Mouse (Mus musculus): ENCODE results near the gene Olfr91. TPM values are rescaled to one million over a fixed set of nuclear protein-coding genes. Genes with fewer than 3 reads are reported as not detected.

The Olfr91 gene
- polyA plus RNA-seq, 1 experiment from 2014 or later, result not detected

DNA sequence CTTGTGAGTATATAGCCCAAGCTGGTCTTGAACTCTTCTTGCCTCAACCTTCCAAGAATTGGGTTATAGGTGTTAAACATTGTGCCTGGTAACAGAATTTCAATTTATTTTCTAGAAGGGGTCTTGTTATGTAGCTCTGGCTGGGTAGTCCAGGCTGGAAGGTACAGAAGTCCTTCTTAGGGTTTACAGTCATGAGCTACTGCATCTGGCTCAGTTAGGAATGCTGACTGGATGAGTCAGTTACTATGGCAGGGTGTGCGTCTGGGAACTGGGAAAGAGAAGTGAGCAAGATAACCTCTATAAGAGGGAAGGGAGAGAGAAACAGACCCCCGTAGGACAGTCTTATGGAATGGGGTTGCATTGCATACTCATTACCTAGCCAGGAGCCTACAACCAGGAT is 22.3 kb downstream of the Olfr91 start:
- ATAC-seq (replicated peaks; ENCODE audit: low FRiP score), result no peak
- 91% methylated on average over 2 of the region's 2 CpGs for WGBS
- Histone ChIP-seq H3K4me3 (replicated peaks) (no peak overlapping the region), H3K9ac (no peak overlapping the region), H3K4me2 (no peak overlapping the region), H3K27ac (no peak overlapping the region), H3K4me1 (0 out of 2 replicates have a peak, but pooled peaks cover 3% of the 10 kb centered on the region), H3K9me3 (replicated peaks) (no peaks in the 10 kb centered on the region), H3K36me3 (peaks cover 47% of the 10 kb centered on the region), H3K27me3 (no peaks in the 10 kb centered on the region)

DNA sequence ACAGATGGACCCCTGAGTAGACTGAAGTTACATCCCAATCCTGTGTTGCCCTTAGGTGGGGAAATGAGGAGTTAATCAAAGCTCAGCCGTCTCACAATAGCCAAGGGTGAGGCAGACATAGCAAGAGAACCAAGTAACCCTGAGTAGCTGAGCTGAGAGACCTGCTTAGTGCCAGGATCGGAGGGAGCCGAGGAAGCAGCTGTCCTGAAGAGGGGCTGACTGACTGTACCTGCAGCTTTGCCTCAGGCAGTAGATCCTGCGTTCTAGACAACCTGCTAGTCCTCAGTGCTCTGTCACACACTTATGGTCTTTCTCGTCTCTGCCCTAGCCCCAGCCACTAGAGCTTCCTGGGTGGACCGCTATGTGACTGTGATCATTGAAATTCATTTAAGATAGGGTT is 22.9 kb downstream of the Olfr91 start:
- Histone ChIP-seq H3K27ac (no peak overlapping the region), H3K4me1 (0 out of 2 replicates have a peak, but pooled peaks cover 3% of the 10 kb centered on the region), H3K9ac (no peak overlapping the region), H3K27me3 (no peaks in the 10 kb centered on the region), H3K4me2 (no peak overlapping the region), H3K9me3 (replicated peaks) (no peaks in the 10 kb centered on the region), H3K4me3 (replicated peaks) (no peak overlapping the region), H3K36me3 (peaks cover 53% of the 10 kb centered on the region)
- 83% methylated on average over 6 of the region's 6 CpGs for WGBS
- ATAC-seq (replicated peaks; ENCODE audit: low FRiP score), result no peak

- H3K4me3 ChIP-seq (replicated peaks), result no peak overlapping the region
- no peaks in the 10 kb centered on the region for H3K4me1 ChIP-seq
- no peak overlapping the region for H3K27ac ChIP-seq
- WGBS, result 62% methylated on average over 11 of the region's 11 CpGs
- no peak for ATAC-seq (replicated peaks; ENCODE audit: low FRiP score)
- H3K9me3 ChIP-seq (replicated peaks), result no peaks in the 10 kb centered on the region
- H3K36me3 ChIP-seq, result peaks cover 77% of the 10 kb centered on the region
- H3K9ac ChIP-seq, result no peak overlapping the region
- no peaks in the 10 kb centered on the region for H3K27me3 ChIP-seq
- H3K4me2 ChIP-seq, result no peak overlapping the region
Measured at GRCm38 (mm10) chr17:37072730-37073276, 25.3 kb downstream of the Olfr91 start.

DNA sequence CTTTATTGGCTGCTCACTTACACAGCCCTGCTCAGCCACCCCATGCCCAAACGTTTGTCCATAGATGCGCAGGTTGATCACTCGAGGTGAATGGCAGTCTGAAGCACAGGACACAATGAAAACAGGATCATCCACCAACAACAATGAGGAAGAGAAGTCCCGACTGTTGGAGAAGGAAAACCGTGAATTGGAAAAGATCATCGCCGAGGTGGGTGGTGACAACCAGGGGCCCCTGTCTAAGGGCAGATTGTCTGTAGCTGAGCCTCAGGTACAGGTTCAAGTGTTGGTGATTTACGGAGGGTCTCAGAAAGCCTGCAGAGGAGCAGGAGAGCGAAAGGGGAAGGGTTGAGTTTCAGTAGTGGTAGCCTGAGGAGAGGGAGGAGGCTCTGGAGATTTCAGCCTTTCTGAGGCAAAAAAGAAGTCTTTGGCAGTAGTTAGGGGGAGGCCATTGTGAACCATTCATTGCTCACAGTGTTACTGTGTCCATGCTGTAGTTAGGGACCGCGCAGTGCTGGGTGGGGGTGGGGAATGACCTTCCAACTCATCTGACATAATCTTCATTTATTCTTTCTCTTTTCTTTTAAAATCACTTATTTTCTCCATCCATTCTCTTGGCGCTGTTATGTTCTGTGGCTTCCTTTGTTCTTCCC is 25.9 kb downstream of the Olfr91 start:
- WGBS, result 83% methylated on average over 12 of the region's 12 CpGs
- Histone ChIP-seq H3K27ac (no peak overlapping the region), H3K4me3 (replicated peaks) (no peak overlapping the region), H3K27me3 (no peaks in the 10 kb centered on the region), H3K36me3 (peaks cover 83% of the 10 kb centered on the region), H3K4me1 (no peaks in the 10 kb centered on the region), H3K9ac (no peak overlapping the region), H3K4me2 (no peak overlapping the region), H3K9me3 (replicated peaks) (no peaks in the 10 kb centered on the region)
- no peak for ATAC-seq (replicated peaks; ENCODE audit: low FRiP score)

- Histone ChIP-seq H3K9ac (no peak overlapping the region), H3K4me3 (replicated peaks) (no peak overlapping the region), H3K27ac (no peak overlapping the region), H3K27me3 (no peaks in the 10 kb centered on the region), H3K9me3 (replicated peaks) (no peaks in the 10 kb centered on the region), H3K4me1 (no peaks in the 10 kb centered on the region), H3K36me3 (peaks cover 92% of the 10 kb centered on the region), H3K4me2 (no peak overlapping the region)
- 88% methylated on average over 8 of the region's 8 CpGs for WGBS
- no peak for ATAC-seq (replicated peaks; ENCODE audit: low FRiP score)
Measured at GRCm38 (mm10) chr17:37070121-37070520, 28.0 kb downstream of the Olfr91 start.

DNA sequence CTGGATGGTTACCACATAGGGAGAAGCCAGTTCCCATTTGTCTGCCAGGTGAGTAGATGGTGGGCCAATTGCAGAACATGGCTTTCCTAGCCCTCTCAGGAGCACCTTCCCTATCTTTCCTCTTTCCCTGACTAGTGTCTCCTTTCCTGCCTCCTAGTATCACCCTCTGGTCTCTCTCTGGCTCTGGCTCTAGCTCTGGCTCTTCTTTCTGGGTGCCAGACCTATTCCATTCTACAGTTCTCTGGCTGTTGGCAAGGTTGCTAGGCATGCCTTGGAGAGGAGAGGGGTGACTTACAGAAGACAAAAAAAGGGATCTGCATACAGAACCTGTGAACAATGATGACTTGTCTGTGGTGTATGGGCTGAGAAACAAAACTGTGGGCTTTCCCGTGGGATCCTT is 30.2 kb downstream of the Olfr91 start:
- Histone ChIP-seq H3K4me1 (no peaks in the 10 kb centered on the region), H3K4me2 (no peak overlapping the region), H3K9me3 (replicated peaks) (no peaks in the 10 kb centered on the region), H3K27ac (no peak overlapping the region), H3K27me3 (no peaks in the 10 kb centered on the region), H3K36me3 (peaks cover 96% of the 10 kb centered on the region), H3K4me3 (replicated peaks) (no peak overlapping the region), H3K9ac (no peak overlapping the region)
- ATAC-seq (replicated peaks; ENCODE audit: low FRiP score), result no peak
- 84% methylated on average over 1 of the region's 1 CpGs for WGBS

- Histone ChIP-seq H3K4me3 (replicated peaks) (no peak overlapping the region), H3K27me3 (no peaks in the 10 kb centered on the region), H3K36me3 (peaks cover 99% of the 10 kb centered on the region), H3K9me3 (replicated peaks) (no peaks in the 10 kb centered on the region), H3K27ac (no peak overlapping the region), H3K9ac (no peak overlapping the region), H3K4me1 (no peaks in the 10 kb centered on the region), H3K4me2 (no peak overlapping the region)
- 97% methylated on average over 2 of the region's 2 CpGs for WGBS
- ATAC-seq (replicated peaks; ENCODE audit: low FRiP score), result no peak
Measured at GRCm38 (mm10) chr17:37065993-37066392, 32.1 kb downstream of the Olfr91 start.

GRCm38 (mm10) chr17:37063686-37064495 is 34.2 kb downstream of the Olfr91 start:
- no peak for ATAC-seq (replicated peaks; ENCODE audit: low FRiP score)
- Histone ChIP-seq H3K27me3 (no peaks in the 10 kb centered on the region), H3K4me2 (no peak overlapping the region), H3K4me3 (replicated peaks) (no peak overlapping the region), H3K4me1 (no peaks in the 10 kb centered on the region), H3K36me3 (peaks cover 95% of the 10 kb centered on the region), H3K27ac (no peak overlapping the region), H3K9me3 (replicated peaks) (no peaks in the 10 kb centered on the region), H3K9ac (no peak overlapping the region)
- 88% methylated on average over 11 of the region's 11 CpGs for WGBS

DNA sequence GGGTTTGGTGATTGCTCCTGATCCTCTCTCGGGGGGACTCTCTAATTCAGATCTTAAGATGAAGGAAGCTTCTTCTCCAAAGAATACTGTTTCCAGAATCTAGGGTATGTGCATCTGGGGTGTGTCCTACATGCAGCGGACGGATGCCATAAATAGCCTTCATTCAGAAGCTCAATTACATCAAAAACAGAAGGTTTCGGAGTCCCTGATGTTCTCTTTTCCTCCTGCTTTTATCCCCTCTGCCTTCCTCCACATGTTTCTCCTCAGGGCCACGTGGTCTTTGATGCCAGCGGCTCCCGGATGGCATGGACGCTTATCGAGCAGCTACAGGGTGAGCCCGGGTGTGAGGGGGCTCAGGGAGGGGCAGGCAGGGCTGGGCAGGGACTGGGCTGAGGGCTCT is 35.0 kb downstream of the Olfr91 start:
- H3K27ac ChIP-seq, result no peak overlapping the region
- H3K4me2 ChIP-seq, result no peak overlapping the region
- H3K36me3 ChIP-seq, result peaks cover 95% of the 10 kb centered on the region
- H3K9me3 ChIP-seq (replicated peaks), result no peaks in the 10 kb centered on the region
- no peak overlapping the region for H3K4me3 ChIP-seq (replicated peaks)
- H3K27me3 ChIP-seq, result no peaks in the 10 kb centered on the region
- no peak overlapping the region for H3K9ac ChIP-seq
- 80% methylated on average over 10 of the region's 10 CpGs for WGBS
- ATAC-seq (replicated peaks; ENCODE audit: low FRiP score), result no peak
- no peaks in the 10 kb centered on the region for H3K4me1 ChIP-seq

- Histone ChIP-seq H3K4me1 (no peaks in the 10 kb centered on the region), H3K27me3 (no peaks in the 10 kb centered on the region), H3K27ac (no peak overlapping the region), H3K4me3 (replicated peaks) (no peak overlapping the region), H3K9me3 (replicated peaks) (no peaks in the 10 kb centered on the region), H3K36me3 (peaks cover 92% of the 10 kb centered on the region), H3K4me2 (no peak overlapping the region), H3K9ac (no peak overlapping the region)
- ATAC-seq (replicated peaks; ENCODE audit: low FRiP score), result no peak
- WGBS, result 91% methylated on average over 10 of the region's 10 CpGs
Measured at GRCm38 (mm10) chr17:37062101-37062641, 35.9 kb downstream of the Olfr91 start.

- no peaks in the 10 kb centered on the region for H3K27me3 ChIP-seq
- peaks cover 91% of the 10 kb centered on the region for H3K36me3 ChIP-seq
- 90% methylated on average over 3 of the region's 3 CpGs for WGBS
Measured at GRCm38 (mm10) chr17:37061435-37061834, 36.6 kb downstream of the Olfr91 start.

DNA sequence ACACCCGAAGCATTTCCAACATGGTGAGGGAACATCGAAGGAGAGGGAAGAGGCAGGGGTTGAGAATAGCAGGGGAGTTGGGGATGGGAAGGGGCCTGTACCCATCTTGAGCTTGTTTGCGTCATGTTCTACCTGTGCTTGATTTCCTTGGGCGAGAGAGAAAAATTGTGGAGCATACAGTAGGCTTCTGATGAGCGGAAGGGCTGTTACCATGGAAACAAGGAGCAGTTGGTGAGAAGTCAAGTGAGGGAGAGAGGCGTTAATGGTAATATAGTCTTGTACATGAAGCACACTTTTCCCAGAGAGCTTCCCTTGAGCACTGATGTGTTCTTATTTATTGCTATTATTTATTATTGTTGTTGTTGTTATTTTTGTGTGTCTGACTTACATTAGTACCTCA is 41.1 kb downstream of the Olfr91 start:
- Histone ChIP-seq H3K36me3 (peaks cover 75% of the 10 kb centered on the region), H3K9me3 (replicated peaks) (no peaks in the 10 kb centered on the region), H3K9ac (no peak overlapping the region), H3K4me2 (no peak overlapping the region), H3K4me1 (no peaks in the 10 kb centered on the region), H3K4me3 (replicated peaks) (no peak overlapping the region), H3K27ac (no peak overlapping the region), H3K27me3 (no peaks in the 10 kb centered on the region)
- ATAC-seq (replicated peaks; ENCODE audit: low FRiP score), result no peak
- 86% methylated on average over 6 of the region's 6 CpGs for WGBS

More at GRCm38 (mm10) chr17:37061435-37061834, 36.6 kb downstream of the Olfr91 start:
- no peaks in the 10 kb centered on the region for H3K9me3 ChIP-seq (replicated peaks)
- no peak overlapping the region for H3K27ac ChIP-seq
- no peak overlapping the region for H3K9ac ChIP-seq
- ATAC-seq (replicated peaks; ENCODE audit: low FRiP score), result no peak
- no peak overlapping the region for H3K4me2 ChIP-seq
- H3K4me1 ChIP-seq, result no peaks in the 10 kb centered on the region
- H3K4me3 ChIP-seq (replicated peaks), result no peak overlapping the region

Data from kidney, embryonic 15.5 days (tissue).